Mouse (Mus musculus) C2C12 (cell line): ENCODE data around the gene Zfp503.

Experiments
- CTCF ChIP-seq: IDR thresholded peaks from one replicate; pipeline ENCODE4 v1.5.1; 2011; ENCODE audit not compliant: control insufficient read depth, insufficient read depth, insufficient read length
- MAX ChIP-seq: IDR thresholded peaks from one replicate; pipeline ENCODE4 v1.6.1; 2011; ENCODE audit warnings: mild to moderate bottlenecking, control low read depth
- MYOD1 ChIP-seq: IDR thresholded peaks from one replicate; pipeline ENCODE4 v1.6.1; 2011; ENCODE audit warnings: low read depth; ENCODE audit not compliant: control insufficient read depth, insufficient read length
- MYOG ChIP-seq: IDR thresholded peaks from one replicate; pipeline ENCODE4 v1.6.1; 2011; ENCODE audit not compliant: control insufficient read depth, insufficient read length; ENCODE audit errors: extremely low read depth
- USF1 ChIP-seq: IDR thresholded peaks from one replicate; pipeline ENCODE4 v1.6.1; 2011; ENCODE audit warnings: low read depth, mild to moderate bottlenecking, control low read depth, moderate library complexity

DNA sequence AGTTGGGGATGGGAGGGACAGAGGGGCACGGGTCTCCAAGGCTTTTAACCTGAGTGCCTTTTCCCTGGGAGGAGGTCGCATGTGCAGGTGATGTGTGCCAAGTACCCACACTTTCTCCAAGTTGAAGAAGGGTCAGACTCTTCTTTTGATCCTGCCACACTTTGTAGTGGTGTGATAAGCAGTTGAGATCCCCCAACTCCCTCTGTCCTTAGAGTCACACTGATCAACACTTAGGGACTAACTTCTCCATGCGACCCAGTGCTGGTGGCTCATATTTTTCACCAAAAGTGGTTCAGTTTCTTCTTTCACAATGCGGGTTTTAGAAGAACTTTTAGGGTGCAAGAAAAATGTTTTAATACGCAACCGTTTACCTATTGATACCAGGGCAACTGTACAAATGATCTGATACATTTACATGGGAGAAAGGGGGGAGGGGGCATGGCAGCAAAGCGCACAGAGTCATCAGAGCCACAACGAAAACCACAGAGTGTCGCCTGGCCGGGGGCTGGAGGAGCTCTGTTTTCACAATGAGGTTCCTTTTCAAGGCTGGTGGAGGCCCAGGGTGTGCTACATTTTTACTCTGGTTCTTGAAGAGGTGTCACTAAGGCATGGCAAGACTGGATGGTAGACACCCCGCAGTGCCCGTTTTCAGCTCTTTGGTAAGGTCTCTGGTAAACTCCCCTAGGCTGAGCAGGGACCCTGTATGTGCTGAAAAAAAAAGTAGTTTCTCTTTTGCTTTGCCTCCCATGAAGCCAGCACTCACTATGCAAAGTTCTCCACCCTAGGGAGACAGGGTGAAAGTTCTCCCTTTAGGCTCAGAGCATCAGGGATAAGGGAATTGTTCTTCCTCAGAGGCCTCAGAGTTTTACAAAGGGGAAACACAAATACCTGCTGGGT is 30.8 kb upstream of the Zfp503 start:
- TF ChIP-seq MYOD1, result no peak
- TF ChIP-seq CTCF, result no peak
- TF ChIP-seq MAX, result no peak
- TF ChIP-seq MYOG, result no peak
- no peak for TF ChIP-seq USF1
